Mouse (Mus musculus) myocyte (in vitro differentiated cells): ENCODE data around the gene Art3.

ENCODE experiments used
- CEBPB ChIP-seq: IDR thresholded peaks from 2 replicates; pipeline ENCODE4 v1.6.1; 2011; ENCODE audit warnings: mild to moderate bottlenecking, moderate library complexity; ENCODE audit not compliant: poor library complexity, insufficient read depth, severe bottlenecking
- POLR2A ChIP-seq: IDR thresholded peaks from one replicate; pipeline ENCODE4 v1.6.1; 2011; ENCODE audit warnings: low read depth, mild to moderate bottlenecking, control low read depth, moderate library complexity; ENCODE audit not compliant: insufficient read length
- TCF3 ChIP-seq: IDR thresholded peaks from one replicate; pipeline ENCODE4 v1.6.1; 2011; ENCODE audit warnings: low read depth, control low read depth; ENCODE audit not compliant: insufficient read length

GRCm38 (mm10) chr5:92393863-92394262, 62.2 kb downstream of the Art3 start:
- TF ChIP-seq TCF3 (no peak), POLR2A (no peak), CEBPB (no peak)
